Mouse (Mus musculus) fat pad, adult 2 months (tissue): ENCODE measurements around the gene Mycbp2.

ENCODE experiments used
- DNase-seq: peaks from one replicate; pipeline ENCODE4 v3.0.0-alpha.2; 2011; ENCODE audit warnings: low read depth, low spot score; ENCODE audit errors: extremely low read depth

Mycbp2 gene

GRCm38 (mm10) chr14:103260437-103260836 is 86.2 kb downstream of the Mycbp2 start:
- DNase-seq: no peak

GRCm38 (mm10) chr14:103258745-103259144 is 87.9 kb downstream of the Mycbp2 start:
- no peak for DNase-seq

- DNase-seq: no peak
These were observed 89.7 kb downstream of the Mycbp2 start for GRCm38 (mm10) chr14:103256866-103257265.

GRCm38 (mm10) chr14:103254311-103254710 is 92.3 kb downstream of the Mycbp2 start:
- DNase-seq: no peak

- no peak for DNase-seq
These were observed 104.6 kb downstream of the Mycbp2 start for GRCm38 (mm10) chr14:103242020-103242419.

GRCm38 (mm10) chr14:103234770-103235169 is 111.8 kb downstream of the Mycbp2 start:
- DNase-seq: no peak

GRCm38 (mm10) chr14:103233640-103234593 is 112.7 kb downstream of the Mycbp2 start:
- no peak for DNase-seq

GRCm38 (mm10) chr14:103222356-103222755 is 124.3 kb downstream of the Mycbp2 start:
- DNase-seq: no peak

- no peak for DNase-seq
These were observed 124.9 kb downstream of the Mycbp2 start for GRCm38 (mm10) chr14:103221751-103222150.

GRCm38 (mm10) chr14:103216331-103216730 is 130.3 kb downstream of the Mycbp2 start:
- no peak for DNase-seq

- DNase-seq: no peak
These were observed 160.0 kb downstream of the Mycbp2 start for GRCm38 (mm10) chr14:103186658-103187057.

- no peak for DNase-seq
These were observed 160.5 kb downstream of the Mycbp2 start for GRCm38 (mm10) chr14:103186076-103186475.

- DNase-seq: no peak
These were observed 166.5 kb downstream of the Mycbp2 start for GRCm38 (mm10) chr14:103180096-103180495.

GRCm38 (mm10) chr14:103162923-103163322 is 183.7 kb downstream of the Mycbp2 start:
- no peak for DNase-seq

GRCm38 (mm10) chr14:103155685-103156084 is 190.9 kb downstream of the Mycbp2 start:
- DNase-seq: no peak

GRCm38 (mm10) chr14:103150139-103150538 is 196.5 kb downstream of the Mycbp2 start:
- DNase-seq: no peak

GRCm38 (mm10) chr14:103131991-103132390 is 214.6 kb downstream of the Mycbp2 start:
- no peak for DNase-seq

- no peak for DNase-seq
These were observed 220.9 kb downstream of the Mycbp2 start for GRCm38 (mm10) chr14:103125756-103126155.

GRCm38 (mm10) chr14:103114994-103115670 is 231.5 kb downstream of the Mycbp2 start:
- no peak for DNase-seq

- DNase-seq: no peak
These were observed 233.8 kb downstream of the Mycbp2 start for GRCm38 (mm10) chr14:103112606-103113363.

- no peak for DNase-seq
These were observed 236.6 kb downstream of the Mycbp2 start for GRCm38 (mm10) chr14:103109971-103110370.
